Mouse (Mus musculus) lung, adult 10 weeks (tissue): ENCODE data around the gene Dmbt1. TPM values are rescaled to one million over a fixed set of nuclear protein-coding genes. Genes with fewer than 3 reads are reported as not detected.

Source experiments
- polyA plus RNA-seq: library from polyadenylated mRNA; stranded (reverse); fragments of 350-450 nt; fragmentation: Illumina TruSeq; extraction: RNeasy Lipid Tissue Mini Kit (QIAGEN cat#74804); gene quantifications from one replicate; pipeline ENCODE4 v1.2.3, GENCODE M21; 2014; ENCODE audit warnings: low read depth, low replicate concordance; ENCODE audit not compliant: insufficient read depth

The Dmbt1 gene
- polyA plus RNA-seq, result 0.04 TPM

GRCm38 (mm10) chr7:131031755-131032154 is at the start of gene Dmbt1:
TSS of gene Dmbt1 (plus strand) at chr7:131032053.

GRCm38 (mm10) chr7:131146214-131146613 is 114.4 kb downstream of the Dmbt1 start, which contains the start of gene 4933402N03Rik:
TSS of gene 4933402N03Rik (minus strand) at chr7:131146314.

Other genes with a start within 250 kb of the Dmbt1 start
- gene Plekha1, start 166.3 kb upstream of the Dmbt1 start, polyA plus RNA-seq, result 40.7 TPM
- gene Htra1, start 95.9 kb upstream of the Dmbt1 start, polyA plus RNA-seq, result 55.0 TPM
- not detected for gene 4933402N03Rik, start 114.3 kb downstream of the Dmbt1 start, polyA plus RNA-seq
- gene 5430419D17Rik, start 142.3 kb downstream of the Dmbt1 start, polyA plus RNA-seq, result not detected